Mouse (Mus musculus): ENCODE measurements around the gene Dnajc1.
A peak's percentile ranks its signal among the peaks of the same experiment; 100 is the strongest.

The Dnajc1 gene

GRCm38 (mm10) chr2:18195691-18196396 lies 196.8 kb downstream of the Dnajc1 start:
- peak; percentile 61 to 72 for DNase-seq

DNA sequence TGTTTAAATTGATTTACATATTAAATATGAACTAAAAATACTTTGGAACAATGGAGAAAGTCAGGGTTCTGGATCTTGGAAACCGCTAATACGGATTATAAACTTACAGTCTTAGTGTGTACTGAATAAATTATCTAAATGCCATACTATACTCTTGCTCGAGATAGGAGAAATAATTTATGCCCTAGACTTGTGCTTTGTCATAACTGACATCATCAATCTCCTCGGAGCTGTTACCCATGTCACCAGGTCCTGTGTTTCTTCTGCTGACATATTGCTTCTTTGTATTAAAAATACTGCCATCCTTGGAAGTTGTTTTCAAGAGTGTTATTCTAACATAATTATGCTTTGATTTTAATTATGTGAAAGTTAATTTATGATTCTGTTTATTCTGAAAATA lies 197.3 kb downstream of the Dnajc1 start:
- DNase-seq: no peak

DNA sequence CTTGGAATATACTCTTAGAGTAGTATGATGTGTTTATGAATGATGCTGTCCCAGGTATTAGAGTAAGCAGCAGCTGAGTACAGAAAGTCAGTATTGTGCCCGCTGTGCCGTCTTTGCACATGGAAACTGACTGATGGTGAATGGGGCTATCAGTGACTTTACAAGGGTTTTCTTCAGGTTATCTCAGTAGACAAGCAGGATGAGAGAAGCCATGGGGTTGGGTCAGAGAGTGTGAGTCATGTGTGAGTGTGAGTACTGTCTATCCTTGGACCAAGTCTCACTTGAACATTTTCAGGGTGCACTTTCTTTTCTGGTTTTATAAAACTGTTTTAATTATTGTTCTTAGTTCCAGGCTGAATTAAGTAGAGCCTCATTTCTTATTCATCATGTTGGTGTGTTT lies 204.3 kb downstream of the Dnajc1 start:
- DNase-seq: no peak

DNA sequence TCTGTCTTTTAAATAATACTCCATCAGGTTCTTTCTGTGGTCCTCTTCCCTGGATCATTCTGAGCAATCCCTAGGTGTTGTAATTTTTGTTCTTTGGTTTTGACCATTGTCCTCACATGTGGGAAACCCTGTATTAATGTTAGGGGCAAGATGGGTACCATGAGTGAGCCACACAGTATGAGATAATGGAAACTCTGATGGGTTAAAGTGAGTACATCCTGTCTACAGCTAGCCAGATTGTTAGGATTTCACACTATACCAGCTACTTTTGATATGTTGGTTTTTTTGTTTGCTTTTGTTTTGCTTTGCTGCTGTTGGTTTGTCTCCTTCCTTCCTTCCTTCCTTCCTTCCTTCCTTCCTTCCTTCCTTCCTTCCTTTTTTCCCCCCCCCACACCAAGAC lies 209.6 kb downstream of the Dnajc1 start:
- DNase-seq: no peak

GRCm38 (mm10) chr2:18181631-18182030 lies 211.0 kb downstream of the Dnajc1 start:
- DNase-seq: no peak

GRCm38 (mm10) chr2:18180323-18180722 lies 212.3 kb downstream of the Dnajc1 start:
- DNase-seq: no peak

- no peak for DNase-seq
Observed at GRCm38 (mm10) chr2:18176235-18176634, 216.4 kb downstream of the Dnajc1 start.

DNA sequence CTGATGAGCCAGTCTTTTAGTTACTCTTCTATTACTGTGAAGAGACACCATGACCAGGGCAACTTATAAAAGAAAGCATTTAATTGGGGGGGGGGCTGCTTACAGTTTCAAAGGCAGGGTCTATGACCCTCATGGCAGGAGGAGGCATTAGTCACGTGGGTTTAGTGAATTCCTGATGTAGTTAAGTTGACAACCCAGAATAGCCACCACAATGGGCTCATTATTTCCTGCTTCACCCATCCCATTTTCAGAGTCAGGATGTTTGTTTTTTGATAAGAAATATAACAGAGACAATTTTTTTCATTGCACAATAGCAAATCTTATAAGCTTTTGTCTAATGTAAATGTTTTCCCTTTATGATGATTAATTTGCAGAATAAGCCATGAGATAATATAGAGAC lies 217.4 kb downstream of the Dnajc1 start:
- DNase-seq: no peak

DNA sequence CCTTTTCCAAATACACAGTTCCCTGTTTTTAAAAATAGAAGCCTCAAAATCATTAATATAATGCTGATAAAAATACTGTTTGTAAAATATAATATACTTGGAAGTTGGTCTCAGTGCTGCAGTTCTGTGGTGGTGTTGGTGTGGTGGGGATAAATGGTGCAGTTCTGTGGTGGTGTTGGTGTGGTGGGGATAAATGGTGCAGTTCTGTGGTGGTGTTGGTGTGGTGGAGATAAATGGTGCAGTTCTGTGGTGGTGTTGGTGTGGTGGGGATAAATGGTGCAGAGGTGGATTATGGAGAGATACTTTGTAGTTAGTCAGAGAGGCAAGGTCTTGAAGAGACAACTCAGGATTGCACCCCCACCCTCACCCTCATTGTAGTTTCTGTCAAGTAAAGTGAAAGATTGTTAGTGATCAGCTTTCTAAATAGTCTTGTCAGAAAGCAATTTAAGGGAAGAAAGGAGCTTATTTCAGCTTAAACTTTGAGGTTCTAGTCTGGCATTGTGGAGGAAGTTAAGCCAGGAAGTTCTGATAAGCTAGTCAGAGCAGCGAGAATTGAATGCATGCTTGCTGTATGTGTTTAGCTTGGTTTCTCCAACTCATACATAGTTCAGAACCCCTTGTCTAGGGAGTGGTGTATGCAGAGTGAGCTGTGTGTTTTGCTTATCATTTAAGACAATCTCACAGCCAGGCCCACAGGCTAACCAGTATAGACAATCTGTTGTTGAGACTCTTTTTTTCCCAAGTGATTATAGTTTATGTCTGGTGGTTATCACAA lies 223.3 kb downstream of the Dnajc1 start:
- no peak for DNase-seq

DNA sequence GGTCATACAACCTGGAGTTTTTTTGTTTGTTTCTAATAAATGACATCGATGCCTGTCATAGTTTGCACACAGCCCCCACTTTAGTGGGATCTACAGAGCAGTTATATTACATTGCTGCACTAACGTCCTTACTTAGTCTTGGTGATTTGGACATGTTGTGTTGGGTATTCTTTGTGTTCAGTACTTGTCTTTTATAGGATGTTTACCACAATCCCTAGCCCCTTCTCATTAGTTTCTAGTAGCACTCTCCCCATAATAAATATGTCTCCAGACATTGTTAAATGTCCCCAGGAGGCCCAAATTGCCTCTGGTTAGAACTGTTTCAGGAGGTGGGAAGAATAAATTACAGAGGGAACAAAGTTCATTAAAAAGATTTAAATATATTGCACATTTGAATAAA lies 227.1 kb downstream of the Dnajc1 start:
- no peak for DNase-seq

DNA sequence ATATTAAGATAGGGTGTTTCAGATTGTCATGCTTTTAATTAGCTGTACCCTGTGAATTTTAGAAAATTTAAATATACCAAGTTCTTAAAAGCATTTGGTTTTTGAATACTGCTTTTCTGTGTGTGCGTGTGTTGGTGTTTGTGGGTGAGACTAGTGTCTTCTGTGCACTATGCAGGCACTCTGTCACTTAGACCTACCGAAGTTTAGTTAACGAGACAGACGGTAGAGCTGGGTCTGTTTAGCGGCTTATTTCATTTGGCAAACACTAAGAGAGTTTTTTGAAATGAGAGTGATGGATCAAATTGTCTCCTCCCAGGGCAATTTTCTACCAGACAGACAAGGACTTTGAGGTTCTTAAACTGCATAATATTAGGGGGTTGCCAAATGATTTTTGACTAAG lies 231.6 kb downstream of the Dnajc1 start:
- no peak for DNase-seq

DNA sequence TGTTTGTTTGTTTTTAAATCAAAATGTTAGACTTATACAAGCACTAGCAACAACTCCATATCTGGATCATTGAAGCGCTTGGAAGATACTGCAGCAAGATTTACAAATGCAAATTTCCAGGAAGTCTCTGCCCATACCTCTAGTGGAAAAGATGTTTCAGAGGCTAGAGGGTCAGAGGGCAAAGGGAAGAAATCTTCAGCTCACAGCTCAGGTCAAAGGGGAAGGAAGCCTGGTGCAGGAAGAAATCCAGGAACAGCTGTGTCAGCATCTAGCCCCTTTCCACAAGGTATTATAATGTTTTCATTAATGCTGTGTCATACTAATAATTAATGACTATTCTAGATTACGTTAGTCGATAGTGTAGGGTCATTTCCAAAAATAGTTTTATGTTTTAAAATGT lies 233.2 kb downstream of the Dnajc1 start:
- DNase-seq: no peak

GRCm38 (mm10) chr2:18156131-18156530 lies 236.5 kb downstream of the Dnajc1 start:
- DNase-seq: no peak

Measured in kidney, postnatal 4 days (tissue).